Mouse (Mus musculus) Patski (cell line): ENCODE measurements at regions not wholly inside any gene's neighbourhood (a gene's known extent, or its start where the extent isn't known, plus 50 kb on each side); places are given as distances from the start of the nearest gene placed in this dataset.

Experiments
- ATAC-seq: fragments of 100-300 bp; one replicate; pipeline ENCODE4 v1.8.0; 2021
- CTCF ChIA-PET: fragments of 350-600 bp; sonication (Branson Sonifier 250); formaldehyde crosslinking; loops from one replicate; lab custom pipeline; 2022; ENCODE audit warnings: inconsistent platforms; lab: Charles Lee
- POLR2A ChIA-PET: fragments of 350-600 bp; sonication (Branson Sonifier 250); formaldehyde crosslinking; loops from one replicate; lab custom pipeline; 2022; ENCODE audit warnings: antibody characterized with exemption, inconsistent platforms; lab: Charles Lee
- DNase-seq: peaks from one replicate; pipeline ENCODE4 v3.0.0-alpha.2; 2011; ENCODE audit warnings: low read depth, low spot score
- H3K27me3 ChIP-seq: fragments of 371-371 bp; one replicate; pipeline ENCODE4 v1.5.1; 2021
- CTCF ChIP-seq: fragments of 100-300 bp; IDR thresholded peaks from one replicate; pipeline ENCODE4 v1.5.1; 2021
- in situ Hi-C: fragments of 300-500 bp; cut with MboI; formaldehyde crosslinking; loops from 3 replicates; pipeline ENCODE4 v1.11.1; 2018; ENCODE audit warnings: low pct_unique_long_range_greater_than_20kb, mixed read lengths

GRCm38 (mm10) chrX:158544021-158544420 is 500.9 kb upstream of the Cnksr2 start:
- DNase-seq (no peak), ATAC-seq (no peak)
- ChIA-PET CTCF (interaction anchor here (0.6 to 0.9 kb wide), 2 partner anchors 9 to 25 kb away, joined by 3 read pairs; no protein-coding TSS in a partner anchor), POLR2A (no interaction called here)
- in situ Hi-C loops: no loop called here
- H3K27me3 ChIP-seq: peaks cover 7% of the 10 kb centered on the region
- no peak for TF ChIP-seq CTCF

- in situ Hi-C loops: no loop called here
- ChIA-PET POLR2A (no interaction called here), CTCF (interaction anchor here (1.6 kb wide), 1 partner anchor 38 kb away, joined by 3 read pairs; no protein-coding TSS in a partner anchor)
- ATAC-seq (no peak), DNase-seq (no peak)
- TF ChIP-seq CTCF: no peak
- H3K27me3 ChIP-seq: peaks cover 25% of the 10 kb centered on the region
Measured at GRCm38 (mm10) chrX:158577856-158578255, 534.8 kb upstream of the Cnksr2 start.

GRCm38 (mm10) chrX:158613136-158613535 is 570.0 kb upstream of the Cnksr2 start:
- ATAC-seq (no peak), DNase-seq (no peak)
- H3K27me3 ChIP-seq: peaks cover 3% of the 10 kb centered on the region
- ChIA-PET POLR2A (no interaction called here), CTCF (interaction anchor here (0.7 kb wide), 1 partner anchor 16 kb away, joined by 3 read pairs; no protein-coding TSS in a partner anchor)
- no peak for TF ChIP-seq CTCF
- in situ Hi-C loops: no loop called here

DNA sequence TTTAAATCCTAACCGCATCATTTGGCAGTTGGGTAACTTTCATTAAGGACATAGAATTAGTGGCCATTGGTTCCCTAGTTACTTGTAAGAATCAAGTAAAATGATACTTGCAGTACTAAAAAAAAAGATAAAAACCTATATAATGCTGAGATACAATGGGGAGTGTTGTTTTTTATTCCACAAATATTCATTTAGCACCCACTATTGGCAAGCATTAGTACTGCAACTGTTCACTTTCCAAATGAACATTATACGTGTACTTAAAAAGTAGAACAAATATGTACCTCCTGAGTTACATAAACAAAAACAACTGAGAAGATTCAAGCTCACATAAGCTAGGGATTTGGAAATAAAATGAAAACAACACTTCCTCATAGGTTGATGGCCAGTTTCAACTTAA is 570.5 kb upstream of the Cnksr2 start:
- in situ Hi-C loops: no loop called here
- ChIA-PET CTCF (interaction anchor here (0.7 kb wide), 1 partner anchor 16 kb away, joined by 3 read pairs; no protein-coding TSS in a partner anchor), POLR2A (no interaction called here)
- DNase-seq: no peak
- peak; percentile 21 for TF ChIP-seq CTCF
- no peak for ATAC-seq
- peaks cover 3% of the 10 kb centered on the region for H3K27me3 ChIP-seq

- ChIA-PET POLR2A (no interaction called here), CTCF (no interaction called here)
- ATAC-seq (no peak), DNase-seq (no peak)
- peaks cover 3% of the 10 kb centered on the region for H3K27me3 ChIP-seq
- no peak for TF ChIP-seq CTCF
- in situ Hi-C loops: no loop called here
Measured at GRCm38 (mm10) chrX:158614029-158614428, 570.9 kb upstream of the Cnksr2 start.

GRCm38 (mm10) chrX:158614452-158614851 is 571.4 kb upstream of the Cnksr2 start:
- no peak for TF ChIP-seq CTCF
- DNase-seq: no peak
- no peak for ATAC-seq
- in situ Hi-C loops: no loop called here
- CTCF ChIA-PET: no interaction called here
- H3K27me3 ChIP-seq: peaks cover 3% of the 10 kb centered on the region
- POLR2A ChIA-PET: no interaction called here

DNA sequence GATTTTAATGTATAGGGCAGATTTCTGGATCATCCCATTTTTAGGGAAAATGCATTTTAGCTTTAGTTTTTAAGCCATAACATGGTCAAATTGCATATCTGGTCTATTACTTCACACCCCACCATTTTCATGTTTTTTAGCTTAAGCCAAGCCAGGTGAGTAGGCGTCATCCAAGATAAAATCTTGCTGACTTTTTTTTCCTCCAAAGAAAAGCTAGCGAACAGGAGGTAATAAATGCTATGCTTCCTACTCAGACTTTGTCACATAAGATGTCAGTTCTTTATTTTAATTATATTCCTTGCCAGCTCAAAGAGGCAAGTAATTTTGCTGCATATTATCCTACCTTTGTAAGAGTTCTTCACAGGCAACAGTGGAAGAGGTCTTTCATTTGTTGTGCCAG is 572.0 kb upstream of the Cnksr2 start:
- no peak for TF ChIP-seq CTCF
- in situ Hi-C loops: no loop called here
- H3K27me3 ChIP-seq: peaks cover 3% of the 10 kb centered on the region
- DNase-seq: no peak
- CTCF ChIA-PET: no interaction called here
- POLR2A ChIA-PET: no interaction called here
- ATAC-seq: no peak

DNA sequence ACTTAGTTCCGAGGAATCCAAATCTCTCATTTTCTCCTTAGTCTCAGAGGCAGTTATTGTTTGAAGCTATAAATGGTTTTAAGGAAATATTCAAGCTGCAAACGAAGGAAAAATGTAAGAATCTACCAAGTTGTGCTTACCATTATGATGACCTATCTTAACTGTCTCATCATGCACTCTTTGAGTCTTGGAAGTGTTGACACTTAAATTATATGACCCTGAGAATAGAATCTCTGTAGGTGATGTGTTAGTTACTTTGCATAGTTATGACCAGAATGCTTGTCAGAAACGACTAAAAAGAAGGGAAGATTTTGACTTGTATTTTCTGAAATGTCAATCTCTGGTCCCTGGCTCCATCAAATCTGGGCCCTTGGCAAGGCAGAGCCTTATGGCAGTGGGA is 582.7 kb upstream of the Rps6ka3 start:
- ChIA-PET POLR2A (no interaction called here), CTCF (no interaction called here)
- in situ Hi-C loops: no loop called here
- no peak for TF ChIP-seq CTCF
- peaks cover 12% of the 10 kb centered on the region for H3K27me3 ChIP-seq
- no peak for ATAC-seq
- no peak for DNase-seq

DNA sequence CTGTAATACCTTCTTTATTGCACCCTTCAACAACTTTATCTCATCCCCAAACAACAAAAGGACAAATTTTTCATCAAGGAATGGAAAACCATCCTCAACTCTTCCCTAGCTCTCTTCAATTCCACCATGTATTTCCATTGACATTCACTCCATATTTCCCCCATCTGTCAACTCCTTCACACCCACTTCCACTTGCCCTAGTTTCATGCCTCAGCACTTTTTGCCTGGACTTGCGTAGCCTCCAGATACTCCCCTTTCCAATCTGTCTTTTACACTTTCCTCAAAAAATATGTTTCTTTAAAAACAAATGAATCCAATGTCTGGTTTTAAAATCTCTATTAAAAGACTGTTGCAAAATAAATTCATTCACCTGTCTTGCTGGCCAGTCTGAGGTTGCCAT is 577.7 kb upstream of the Rps6ka3 start:
- ATAC-seq (no peak), DNase-seq (no peak)
- no peak for TF ChIP-seq CTCF
- in situ Hi-C loops: no loop called here
- ChIA-PET CTCF (no interaction called here), POLR2A (no interaction called here)
- H3K27me3 ChIP-seq: peaks cover 8% of the 10 kb centered on the region

DNA sequence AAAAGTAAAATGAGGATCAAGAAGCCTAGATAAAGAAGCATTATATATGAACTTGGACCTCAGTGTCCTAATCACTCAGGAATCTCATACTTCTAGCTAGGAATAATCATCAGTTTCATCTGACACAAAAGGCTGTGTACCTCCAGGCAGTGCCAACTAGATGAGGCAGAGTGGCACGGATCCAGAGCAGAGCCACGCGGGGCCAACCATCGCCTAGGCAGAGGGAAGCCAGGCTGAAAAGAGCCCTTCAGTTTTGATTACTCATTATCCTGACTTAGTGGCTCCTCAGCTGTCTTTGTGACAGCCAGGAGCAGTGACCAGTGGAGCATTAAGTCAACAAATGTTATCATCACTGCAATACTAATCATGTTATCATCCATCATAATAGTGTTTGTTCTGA is 557.9 kb upstream of the Rps6ka3 start:
- in situ Hi-C loops: no loop called here
- ATAC-seq (no peak), DNase-seq (no peak)
- ChIA-PET CTCF (no interaction called here), POLR2A (no interaction called here)
- no peaks in the 10 kb centered on the region for H3K27me3 ChIP-seq
- TF ChIP-seq CTCF: no peak

DNA sequence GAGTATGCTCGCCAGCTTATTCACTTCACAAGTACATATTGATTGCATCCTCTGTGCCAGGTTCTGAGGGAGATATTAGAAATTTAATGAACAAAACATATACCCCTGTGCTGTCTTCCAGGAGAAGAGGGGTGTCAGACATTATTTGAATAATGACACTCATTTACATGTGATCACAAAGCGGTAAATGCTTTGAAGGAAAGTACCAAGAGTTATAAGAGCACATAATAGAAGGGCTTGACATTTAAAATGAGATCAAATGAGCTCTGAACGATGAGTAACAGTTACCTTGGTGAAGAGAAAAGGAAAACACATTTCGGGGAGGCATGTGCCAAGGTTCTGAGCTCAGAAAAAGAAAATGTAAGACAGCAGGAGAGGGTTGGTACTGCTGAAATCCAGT is 553.9 kb upstream of the Rps6ka3 start:
- no peak for DNase-seq
- ChIA-PET CTCF (no interaction called here), POLR2A (no interaction called here)
- H3K27me3 ChIP-seq: peaks cover 13% of the 10 kb centered on the region
- in situ Hi-C loops: no loop called here
- TF ChIP-seq CTCF: no peak
- ATAC-seq: no peak

GRCm38 (mm10) chrX:158694191-158694590 is 515.9 kb upstream of the Rps6ka3 start:
- no peak for TF ChIP-seq CTCF
- ATAC-seq (no peak), DNase-seq (no peak)
- ChIA-PET POLR2A (interaction anchor here (0.6 kb wide), 1 partner anchor 20 kb away, joined by 4 read pairs; no protein-coding TSS in a partner anchor), CTCF (no interaction called here)
- in situ Hi-C loops: no loop called here
- H3K27me3 ChIP-seq: peaks cover 6% of the 10 kb centered on the region
